Comparison of ENCODE assay signal across 13 mouse cellular contexts in the genomic region with DNA sequence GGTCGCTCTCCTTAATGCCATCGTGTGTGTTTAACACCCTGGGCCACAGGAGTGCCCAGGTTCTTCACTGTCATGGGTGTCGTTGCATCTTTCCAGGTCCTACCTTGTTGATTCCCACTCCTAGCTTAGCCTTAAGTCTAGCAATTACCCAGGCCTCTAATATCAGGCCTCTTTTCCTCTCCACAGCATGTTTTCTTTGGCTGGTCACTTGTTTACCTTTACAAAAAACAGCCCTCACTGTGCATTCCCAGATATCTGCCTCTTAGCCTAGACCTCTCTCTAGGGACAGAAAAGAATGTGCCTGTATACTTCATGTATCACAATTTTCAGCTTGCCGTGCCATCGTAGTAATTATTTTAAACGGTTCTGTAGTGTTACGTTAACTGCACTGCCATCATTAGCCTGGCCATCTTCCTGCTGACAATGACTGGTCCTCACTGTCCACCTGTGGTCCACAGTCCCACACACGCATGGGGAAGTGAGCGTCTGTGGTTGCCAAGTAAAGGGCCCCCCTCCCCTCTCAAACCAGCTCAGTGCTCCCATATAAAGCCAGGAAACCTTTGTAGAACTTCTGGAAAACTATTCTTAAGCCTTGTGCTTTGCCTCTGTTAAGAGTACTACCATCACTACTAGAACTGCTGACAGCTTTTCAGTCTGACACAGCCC.
A peak's percentile ranks its signal among the peaks of the same experiment; 100 is the strongest.
DNase-seq lines count a peak whose midpoint lies in the region; ATAC-seq lines count a peak whose summit lies in the region.
"Had no signal": no experiment of that assay in that cellular context is flagged by ENCODE, and none has a peak within 500 bp of the region (broad histone marks: within the 10 kb centered on the region; RNA-seq: fewer than 3 reads in every experiment).

No protein-coding gene starts in this region.

- DNase-seq in hindbrain, embryonic 10.5 days (ENCODE audit: low spot score): no peak
- DNase-seq in hindbrain, embryonic 11.5 days (ENCODE audit: low spot score): no peak
- peak; percentile 52 for DNase-seq in adipocyte (ENCODE audit: low spot score)
- DNase-seq in left cerebral cortex, adult 11 months (ENCODE audit: low spot score): no peak
- DNase-seq: cerebellum, adult 11 months; gastrocnemius, postnatal 25 days; kidney, postnatal 14 days; liver; thymus, postnatal 25 days had no signal

- no peaks in the 10 kb centered on the region for H3K9me3 ChIP-seq in hindbrain, embryonic 10.5 days
- H3K9me3 ChIP-seq in hindbrain, embryonic 11.5 days (ENCODE audit: control insufficient read depth, low read length): no peaks in the 10 kb centered on the region
- H3K9me3 ChIP-seq in forebrain, embryonic 15.5 days: no peaks in the 10 kb centered on the region
- H3K9me3 ChIP-seq in midbrain, embryonic 13.5 days: no peaks in the 10 kb centered on the region
- no peaks in the 10 kb centered on the region for H3K9me3 ChIP-seq in intestine, embryonic 15.5 days
- H3K9me3 ChIP-seq: embryonic facial prominence, embryonic 12.5 days had no signal

- H3K27ac ChIP-seq in hindbrain, embryonic 10.5 days: peak overlapping the region; percentile 74
- H3K27ac ChIP-seq in hindbrain, embryonic 11.5 days (ENCODE audit: low read depth, low read length): no peak overlapping the region
- peak overlapping the region; percentile 64; the same call in 1 of the 2 replicates for H3K27ac ChIP-seq in forebrain, embryonic 15.5 days (replicated peaks)
- H3K27ac ChIP-seq in midbrain, embryonic 13.5 days: peak overlapping the region; percentile 87
- no peak overlapping the region for H3K27ac ChIP-seq in intestine, embryonic 15.5 days

- no peak overlapping the region for H3K9ac ChIP-seq in hindbrain, embryonic 11.5 days (ENCODE audit: low read depth, low read length)
- H3K9ac ChIP-seq in forebrain, embryonic 15.5 days (replicated peaks): no peak overlapping the region
- peak overlapping the region; percentile 59 for H3K9ac ChIP-seq in midbrain, embryonic 13.5 days (replicated peaks)
- no peak overlapping the region for H3K9ac ChIP-seq in intestine, embryonic 15.5 days
- H3K9ac ChIP-seq: embryonic facial prominence, embryonic 12.5 days had no signal

- H3K27me3 ChIP-seq in hindbrain, embryonic 10.5 days (ENCODE audit: insufficient read depth, poor library complexity, severe bottlenecking): no peaks in the 10 kb centered on the region
- H3K27me3 ChIP-seq in hindbrain, embryonic 11.5 days (ENCODE audit: control insufficient read depth, insufficient read depth, low read length): no peaks in the 10 kb centered on the region
- no peaks in the 10 kb centered on the region for H3K27me3 ChIP-seq in forebrain, embryonic 15.5 days
- H3K27me3 ChIP-seq in midbrain, embryonic 13.5 days: no peaks in the 10 kb centered on the region
- H3K27me3 ChIP-seq in intestine, embryonic 15.5 days (replicated peaks): no peaks in the 10 kb centered on the region
- H3K27me3 ChIP-seq: embryonic facial prominence, embryonic 12.5 days had no signal

- H3K36me3 ChIP-seq in hindbrain, embryonic 10.5 days: peaks cover 14% of the 10 kb centered on the region
- no peaks in the 10 kb centered on the region for H3K36me3 ChIP-seq in hindbrain, embryonic 11.5 days (ENCODE audit: control insufficient read depth, insufficient read depth, low read length)
- H3K36me3 ChIP-seq in forebrain, embryonic 15.5 days: peaks cover 5% of the 10 kb centered on the region; the same call in 1 of the 2 replicates
- H3K36me3 ChIP-seq in midbrain, embryonic 13.5 days: peaks cover 13% of the 10 kb centered on the region
- peaks cover 3% of the 10 kb centered on the region for H3K36me3 ChIP-seq in intestine, embryonic 15.5 days

- WGBS in hindbrain, embryonic 10.5 days: 75% methylated on average over 9 of the region's 9 CpGs
- WGBS in hindbrain, embryonic 11.5 days: 79% methylated on average over 9 of the region's 9 CpGs
- 82% methylated on average over 9 of the region's 9 CpGs for WGBS in forebrain, embryonic 15.5 days
- 84% methylated on average over 9 of the region's 9 CpGs for WGBS in midbrain, embryonic 13.5 days
- 77% methylated on average over 9 of the region's 9 CpGs for WGBS in intestine, embryonic 15.5 days

- no peak for ATAC-seq in hindbrain, embryonic 11.5 days (ENCODE audit: low FRiP score)
- no peak for ATAC-seq in forebrain, embryonic 15.5 days (replicated peaks)
- no peak for ATAC-seq in midbrain, embryonic 13.5 days
- ATAC-seq in intestine, embryonic 15.5 days: no peak

- no peak overlapping the region for H3K4me3 ChIP-seq in hindbrain, embryonic 10.5 days
- H3K4me3 ChIP-seq in hindbrain, embryonic 11.5 days (ENCODE audit: low read depth, low read length): no peak overlapping the region
- H3K4me3 ChIP-seq in forebrain, embryonic 15.5 days: no peak overlapping the region
- H3K4me3 ChIP-seq in midbrain, embryonic 13.5 days (replicated peaks): no peak overlapping the region
- no peak overlapping the region for H3K4me3 ChIP-seq in intestine, embryonic 15.5 days (replicated peaks)
- H3K4me3 ChIP-seq: embryonic facial prominence, embryonic 12.5 days had no signal

- H3K4me2 ChIP-seq in hindbrain, embryonic 11.5 days (replicated peaks; ENCODE audit: low read depth, low read length): no peak overlapping the region
- H3K4me2 ChIP-seq in forebrain, embryonic 15.5 days (replicated peaks): no peak overlapping the region
- peak overlapping the region; percentile 20; the same call in 1 of the 2 replicates for H3K4me2 ChIP-seq in midbrain, embryonic 13.5 days (replicated peaks)
- H3K4me2 ChIP-seq in intestine, embryonic 15.5 days (replicated peaks): no peak overlapping the region
- H3K4me2 ChIP-seq: embryonic facial prominence, embryonic 12.5 days had no signal

- H3K4me1 ChIP-seq in hindbrain, embryonic 10.5 days (replicated peaks): peaks cover 21% of the 10 kb centered on the region
- H3K4me1 ChIP-seq in hindbrain, embryonic 11.5 days (replicated peaks; ENCODE audit: control insufficient read depth, insufficient read depth, low read length): no peaks in the 10 kb centered on the region
- H3K4me1 ChIP-seq in forebrain, embryonic 15.5 days: peaks cover 29% of the 10 kb centered on the region
- peaks cover 32% of the 10 kb centered on the region for H3K4me1 ChIP-seq in midbrain, embryonic 13.5 days (replicated peaks)
- 0 out of 2 replicates have a peak, but pooled peaks cover 10% of the 10 kb centered on the region for H3K4me1 ChIP-seq in intestine, embryonic 15.5 days (replicated peaks)

Comparison
In these comparisons a context has a peak if more than half of its experiments do, and no peak if none do; other contexts are left out.
1. H3K27ac ChIP-seq: peak in hindbrain, embryonic 10.5 days (single experiment), forebrain, embryonic 15.5 days (single experiment) and midbrain, embryonic 13.5 days (single experiment); none in hindbrain, embryonic 11.5 days (single experiment) and intestine, embryonic 15.5 days (single experiment).